Mouse (Mus musculus): ENCODE results near the gene Syn3. TPM values are rescaled to one million over a fixed set of nuclear protein-coding genes. Genes with fewer than 3 reads are reported as not detected.

Syn3 gene
- polyA plus RNA-seq, 1 experiment: 0.84 TPM

GRCm38 (mm10) chr10:86093109-86094035 is 405.3 kb downstream of the Syn3 start:
- Histone ChIP-seq H3K36me3 (ENCODE audit: control insufficient read depth, insufficient read depth, low read length) (no peaks in the 10 kb centered on the region), H3K27me3 (ENCODE audit: control insufficient read depth, insufficient read depth, low read length) (no peaks in the 10 kb centered on the region), H3K27ac (ENCODE audit: control insufficient read depth, insufficient read depth, low read length) (no peak overlapping the region), H3K4me1 (replicated peaks; ENCODE audit: control insufficient read depth, insufficient read depth, low read length) (no peaks in the 10 kb centered on the region), H3K4me3 (ENCODE audit: control insufficient read depth, insufficient read depth, low read length) (no peak overlapping the region)
- 82% methylated on average over 14 of the region's 14 CpGs for WGBS
- DNase-seq: no peak
- TF ChIP-seq POLR2A (IDR thresholded peaks at IDR 0.05; ENCODE audit: control insufficient read depth, extremely low read depth, insufficient read depth, low read length, poor library complexity) (no peak), CTCF (IDR thresholded peaks at IDR 0.05; ENCODE audit: borderline replicate concordance, control insufficient read depth, extremely low read depth, insufficient read depth, low read length, poor library complexity) (no peak)

DNA sequence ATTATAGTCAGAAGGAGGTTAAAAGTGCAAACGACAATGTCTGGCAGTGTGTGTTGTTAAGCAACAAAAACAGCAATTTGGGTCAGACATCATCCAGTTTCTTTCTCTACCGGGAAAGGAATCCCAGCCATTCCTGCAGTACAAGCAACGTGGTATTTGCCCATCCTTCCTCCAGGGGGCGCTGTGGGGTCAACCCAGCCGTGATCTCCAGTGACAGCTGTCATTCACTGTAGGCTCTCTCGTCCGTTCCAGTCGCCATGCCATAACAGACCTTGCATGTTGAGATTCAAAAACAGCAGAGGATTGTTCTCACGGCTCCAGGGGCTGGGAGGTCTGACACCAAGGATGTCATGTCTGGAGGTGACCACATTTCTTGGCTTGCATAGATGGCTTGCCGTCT is 406.8 kb downstream of the Syn3 start:
- 69% methylated on average over 10 of the region's 10 CpGs for WGBS
- Histone ChIP-seq H3K27ac (ENCODE audit: control insufficient read depth, insufficient read depth, low read length) (no peak overlapping the region), H3K4me1 (replicated peaks; ENCODE audit: control insufficient read depth, insufficient read depth, low read length) (no peaks in the 10 kb centered on the region), H3K4me3 (ENCODE audit: control insufficient read depth, insufficient read depth, low read length) (no peak overlapping the region), H3K36me3 (ENCODE audit: control insufficient read depth, insufficient read depth, low read length) (no peaks in the 10 kb centered on the region), H3K27me3 (ENCODE audit: control insufficient read depth, insufficient read depth, low read length) (no peaks in the 10 kb centered on the region)
- TF ChIP-seq CTCF (IDR thresholded peaks at IDR 0.05; ENCODE audit: borderline replicate concordance, control insufficient read depth, extremely low read depth, insufficient read depth, low read length, poor library complexity) (peak; percentile 78; the same call in 1 of the 2 replicates), POLR2A (IDR thresholded peaks at IDR 0.05; ENCODE audit: control insufficient read depth, extremely low read depth, insufficient read depth, low read length, poor library complexity) (no peak)
- peak; percentile 45 for DNase-seq

DNA sequence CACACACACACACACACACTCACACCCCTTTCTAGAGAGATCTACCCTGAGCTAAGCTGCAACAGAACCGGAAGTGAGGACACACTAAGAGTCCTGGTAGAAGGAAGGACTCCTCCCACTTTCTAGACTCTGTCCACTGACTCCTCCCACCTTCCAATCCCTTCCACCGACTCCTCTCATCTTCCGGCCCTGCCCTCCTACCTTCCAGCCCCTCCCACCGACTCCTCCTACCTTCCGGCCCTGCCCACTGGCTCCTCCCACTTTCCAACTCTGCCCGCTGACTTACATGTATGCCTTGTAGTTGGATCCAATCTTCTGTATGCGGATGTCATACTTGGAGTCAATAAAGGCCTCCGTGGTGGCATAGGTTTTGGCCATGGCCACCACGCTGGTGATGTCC is 418.8 kb downstream of the Syn3 start:
- 87% methylated on average over 9 of the region's 9 CpGs for WGBS

GRCm38 (mm10) chr10:86078761-86079160 is 419.9 kb downstream of the Syn3 start:
- Histone ChIP-seq H3K27me3 (ENCODE audit: control insufficient read depth, insufficient read depth, low read length) (no peaks in the 10 kb centered on the region), H3K4me3 (ENCODE audit: control insufficient read depth, insufficient read depth, low read length) (no peak overlapping the region), H3K4me1 (replicated peaks; ENCODE audit: control insufficient read depth, insufficient read depth, low read length) (peaks cover 4% of the 10 kb centered on the region; the same call in 1 of the 2 replicates), H3K27ac (ENCODE audit: control insufficient read depth, insufficient read depth, low read length) (no peak overlapping the region), H3K36me3 (ENCODE audit: control insufficient read depth, insufficient read depth, low read length) (no peaks in the 10 kb centered on the region)
- WGBS: 91% methylated on average over 2 of the region's 2 CpGs
- no peak for DNase-seq
- TF ChIP-seq POLR2A (IDR thresholded peaks at IDR 0.05; ENCODE audit: control insufficient read depth, extremely low read depth, insufficient read depth, low read length, poor library complexity): no peak
- no peak for TF ChIP-seq CTCF (IDR thresholded peaks at IDR 0.05; ENCODE audit: borderline replicate concordance, control insufficient read depth, extremely low read depth, insufficient read depth, low read length, poor library complexity)

More for the DNA sequence above, 418.8 kb downstream of the Syn3 start:
- DNase-seq: no peak
- no peaks in the 10 kb centered on the region for H3K36me3 ChIP-seq (ENCODE audit: control insufficient read depth, insufficient read depth, low read length)
- H3K27me3 ChIP-seq (ENCODE audit: control insufficient read depth, insufficient read depth, low read length): no peaks in the 10 kb centered on the region
- no peak overlapping the region for H3K4me3 ChIP-seq (ENCODE audit: control insufficient read depth, insufficient read depth, low read length)
- H3K27ac ChIP-seq (ENCODE audit: control insufficient read depth, insufficient read depth, low read length): no peak overlapping the region
- TF ChIP-seq CTCF (IDR thresholded peaks at IDR 0.05; ENCODE audit: borderline replicate concordance, control insufficient read depth, extremely low read depth, insufficient read depth, low read length, poor library complexity) (no peak), POLR2A (IDR thresholded peaks at IDR 0.05; ENCODE audit: control insufficient read depth, extremely low read depth, insufficient read depth, low read length, poor library complexity) (no peak)
- H3K4me1 ChIP-seq (replicated peaks; ENCODE audit: control insufficient read depth, insufficient read depth, low read length): no peaks in the 10 kb centered on the region

GRCm38 (mm10) chr10:86077272-86077671 is 421.4 kb downstream of the Syn3 start:
- TF ChIP-seq POLR2A (IDR thresholded peaks at IDR 0.05; ENCODE audit: control insufficient read depth, extremely low read depth, insufficient read depth, low read length, poor library complexity) (no peak), CTCF (IDR thresholded peaks at IDR 0.05; ENCODE audit: borderline replicate concordance, control insufficient read depth, extremely low read depth, insufficient read depth, low read length, poor library complexity) (no peak)
- H3K36me3 ChIP-seq (ENCODE audit: control insufficient read depth, insufficient read depth, low read length): no peaks in the 10 kb centered on the region
- H3K4me1 ChIP-seq (replicated peaks; ENCODE audit: control insufficient read depth, insufficient read depth, low read length): peaks cover 4% of the 10 kb centered on the region; the same call in 1 of the 2 replicates
- 90% methylated on average over 2 of the region's 2 CpGs for WGBS
- no peaks in the 10 kb centered on the region for H3K27me3 ChIP-seq (ENCODE audit: control insufficient read depth, insufficient read depth, low read length)
- H3K27ac ChIP-seq (ENCODE audit: control insufficient read depth, insufficient read depth, low read length): no peak overlapping the region
- DNase-seq: no peak
- no peak overlapping the region for H3K4me3 ChIP-seq (ENCODE audit: control insufficient read depth, insufficient read depth, low read length)

- 93% methylated on average over 9 of the region's 9 CpGs for WGBS
- Histone ChIP-seq H3K4me3 (ENCODE audit: control insufficient read depth, insufficient read depth, low read length) (no peak overlapping the region), H3K36me3 (ENCODE audit: control insufficient read depth, insufficient read depth, low read length) (no peaks in the 10 kb centered on the region), H3K27ac (ENCODE audit: control insufficient read depth, insufficient read depth, low read length) (no peak overlapping the region), H3K4me1 (replicated peaks; ENCODE audit: control insufficient read depth, insufficient read depth, low read length) (peaks cover 4% of the 10 kb centered on the region; the same call in 1 of the 2 replicates), H3K27me3 (ENCODE audit: control insufficient read depth, insufficient read depth, low read length) (no peaks in the 10 kb centered on the region)
- DNase-seq: no peak
- no peak for TF ChIP-seq CTCF (IDR thresholded peaks at IDR 0.05; ENCODE audit: borderline replicate concordance, control insufficient read depth, extremely low read depth, insufficient read depth, low read length, poor library complexity)
- TF ChIP-seq POLR2A (IDR thresholded peaks at IDR 0.05; ENCODE audit: control insufficient read depth, extremely low read depth, insufficient read depth, low read length, poor library complexity): no peak
These were observed 423.6 kb downstream of the Syn3 start for GRCm38 (mm10) chr10:86074971-86075711.

Data from thymus, adult 2 months (tissue).